Mouse (Mus musculus): Measurements from ENCODE around the gene A3galt2. TPM values are rescaled to one million over a fixed set of nuclear protein-coding genes. Genes with fewer than 3 reads are reported as not detected.

A3galt2 gene
- polyA plus RNA-seq, 1 experiment from 2014 or later: 0.14 TPM

GRCm38 (mm10) chr4:128741906-128742305 lies 13.3 kb upstream of the A3galt2 start:
- Histone ChIP-seq H3K4me2 (no peak overlapping the region), H3K9me3 (ENCODE audit: control insufficient read depth, low read length) (no peaks in the 10 kb centered on the region), H3K27ac (ENCODE audit: low read depth, low read length) (no peak overlapping the region), H3K36me3 (ENCODE audit: control insufficient read depth, insufficient read depth, low read length) (peaks cover 30% of the 10 kb centered on the region), H3K4me3 (ENCODE audit: low read depth, low read length) (no peak overlapping the region), H3K9ac (ENCODE audit: low read depth, low read length) (no peak overlapping the region), H3K4me1 (replicated peaks; ENCODE audit: control insufficient read depth, insufficient read depth, low read length) (peaks cover 6% of the 10 kb centered on the region), H3K27me3 (replicated peaks; ENCODE audit: control insufficient read depth, insufficient read depth, low read length) (no peaks in the 10 kb centered on the region)
- WGBS: 69% methylated on average over 5 of the region's 5 CpGs
- no peak for ATAC-seq (replicated peaks; ENCODE audit: low FRiP score)
- no peak for DNase-seq (ENCODE audit: low spot score)

DNA sequence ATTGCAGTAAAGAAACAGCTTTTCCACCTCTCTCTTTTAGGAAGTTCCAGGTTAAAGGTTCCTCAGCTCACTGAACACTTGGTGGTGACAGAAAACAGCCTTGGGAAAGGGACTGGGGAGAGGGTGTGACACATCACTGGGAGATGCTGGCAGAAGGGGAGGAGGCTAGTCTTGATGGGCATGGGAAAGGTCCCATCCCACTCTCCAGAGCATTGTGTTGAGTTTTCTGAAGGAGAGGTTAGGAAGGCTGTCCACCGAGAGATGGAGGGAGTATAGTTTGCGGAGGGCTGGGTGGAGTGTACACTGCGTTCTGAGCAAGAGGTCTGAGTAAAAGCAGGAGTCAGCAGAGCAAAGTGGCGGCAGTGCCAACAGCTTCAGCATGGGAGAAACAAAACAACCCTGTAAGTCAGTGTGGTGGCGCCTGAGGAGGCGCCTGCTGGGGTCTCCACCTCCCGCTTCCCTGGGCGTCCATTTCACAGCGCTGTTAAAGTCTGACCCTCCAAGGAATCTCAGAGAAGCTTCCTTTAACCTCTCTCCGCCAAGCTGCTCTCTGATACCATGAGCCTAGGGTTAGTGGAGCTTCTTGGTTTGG lies 12.7 kb upstream of the A3galt2 start:
- H3K4me3 ChIP-seq (ENCODE audit: low read depth, low read length): no peak overlapping the region
- no peak overlapping the region for H3K27ac ChIP-seq (ENCODE audit: low read depth, low read length)
- H3K27me3 ChIP-seq (replicated peaks; ENCODE audit: control insufficient read depth, insufficient read depth, low read length): no peaks in the 10 kb centered on the region
- WGBS: 75% methylated on average over 10 of the region's 10 CpGs
- ATAC-seq (replicated peaks; ENCODE audit: low FRiP score) (no peak), DNase-seq (ENCODE audit: low spot score) (no peak)
- H3K4me2 ChIP-seq: no peak overlapping the region
- no peaks in the 10 kb centered on the region for H3K9me3 ChIP-seq (ENCODE audit: control insufficient read depth, low read length)
- H3K4me1 ChIP-seq (replicated peaks; ENCODE audit: control insufficient read depth, insufficient read depth, low read length): peaks cover 3% of the 10 kb centered on the region
- H3K9ac ChIP-seq (ENCODE audit: low read depth, low read length): no peak overlapping the region
- peaks cover 36% of the 10 kb centered on the region for H3K36me3 ChIP-seq (ENCODE audit: control insufficient read depth, insufficient read depth, low read length)

DNA sequence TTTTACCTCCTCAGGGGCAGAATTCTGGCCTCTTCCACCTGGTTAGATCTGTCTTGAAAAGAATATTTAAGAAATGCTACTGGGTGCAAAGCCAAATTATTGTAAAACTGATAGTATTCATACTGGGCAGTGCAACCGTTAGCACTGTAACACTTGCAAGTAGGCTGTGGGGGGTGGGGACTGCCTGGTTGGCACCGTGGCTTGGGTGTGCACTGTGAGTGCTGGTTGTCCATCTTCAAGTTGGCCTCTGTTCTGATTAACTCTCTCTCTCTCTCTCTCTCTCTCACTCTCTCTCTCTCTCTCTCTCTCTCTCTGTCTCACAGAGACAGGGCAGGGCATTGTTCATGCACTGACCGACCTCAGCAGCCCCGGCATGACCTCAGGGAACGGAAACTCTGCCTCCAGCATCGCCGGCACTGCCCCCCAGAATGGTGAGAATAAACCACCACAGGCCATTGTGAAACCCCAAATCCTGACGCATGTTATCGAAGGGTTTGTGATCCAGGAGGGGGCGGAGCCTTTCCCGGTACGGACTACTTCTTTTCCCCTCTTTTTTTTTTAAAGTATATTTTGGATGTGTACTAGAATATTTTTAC lies 12.0 kb upstream of the A3galt2 start:
- no peaks in the 10 kb centered on the region for H3K4me1 ChIP-seq (replicated peaks; ENCODE audit: control insufficient read depth, insufficient read depth, low read length)
- no peaks in the 10 kb centered on the region for H3K9me3 ChIP-seq (ENCODE audit: control insufficient read depth, low read length)
- H3K27me3 ChIP-seq (replicated peaks; ENCODE audit: control insufficient read depth, insufficient read depth, low read length): no peaks in the 10 kb centered on the region
- no peak overlapping the region for H3K4me3 ChIP-seq (ENCODE audit: low read depth, low read length)
- DNase-seq (ENCODE audit: low spot score) (no peak), ATAC-seq (replicated peaks; ENCODE audit: low FRiP score) (no peak)
- WGBS: 82% methylated on average over 12 of the region's 12 CpGs
- no peak overlapping the region for H3K9ac ChIP-seq (ENCODE audit: low read depth, low read length)
- H3K27ac ChIP-seq (ENCODE audit: low read depth, low read length): no peak overlapping the region
- no peak overlapping the region for H3K4me2 ChIP-seq
- peaks cover 42% of the 10 kb centered on the region for H3K36me3 ChIP-seq (ENCODE audit: control insufficient read depth, insufficient read depth, low read length)

GRCm38 (mm10) chr4:128745160-128745559 lies 10.0 kb upstream of the A3galt2 start:
- DNase-seq (ENCODE audit: low spot score) (no peak), ATAC-seq (replicated peaks; ENCODE audit: low FRiP score) (no peak)
- Histone ChIP-seq H3K4me2 (no peak overlapping the region), H3K9ac (ENCODE audit: low read depth, low read length) (no peak overlapping the region), H3K27me3 (replicated peaks; ENCODE audit: control insufficient read depth, insufficient read depth, low read length) (no peaks in the 10 kb centered on the region), H3K4me1 (replicated peaks; ENCODE audit: control insufficient read depth, insufficient read depth, low read length) (no peaks in the 10 kb centered on the region), H3K36me3 (ENCODE audit: control insufficient read depth, insufficient read depth, low read length) (peaks cover 60% of the 10 kb centered on the region), H3K9me3 (ENCODE audit: control insufficient read depth, low read length) (no peaks in the 10 kb centered on the region), H3K27ac (ENCODE audit: low read depth, low read length) (no peak overlapping the region), H3K4me3 (ENCODE audit: low read depth, low read length) (no peak overlapping the region)
- WGBS: 84% methylated on average over 8 of the region's 8 CpGs

DNA sequence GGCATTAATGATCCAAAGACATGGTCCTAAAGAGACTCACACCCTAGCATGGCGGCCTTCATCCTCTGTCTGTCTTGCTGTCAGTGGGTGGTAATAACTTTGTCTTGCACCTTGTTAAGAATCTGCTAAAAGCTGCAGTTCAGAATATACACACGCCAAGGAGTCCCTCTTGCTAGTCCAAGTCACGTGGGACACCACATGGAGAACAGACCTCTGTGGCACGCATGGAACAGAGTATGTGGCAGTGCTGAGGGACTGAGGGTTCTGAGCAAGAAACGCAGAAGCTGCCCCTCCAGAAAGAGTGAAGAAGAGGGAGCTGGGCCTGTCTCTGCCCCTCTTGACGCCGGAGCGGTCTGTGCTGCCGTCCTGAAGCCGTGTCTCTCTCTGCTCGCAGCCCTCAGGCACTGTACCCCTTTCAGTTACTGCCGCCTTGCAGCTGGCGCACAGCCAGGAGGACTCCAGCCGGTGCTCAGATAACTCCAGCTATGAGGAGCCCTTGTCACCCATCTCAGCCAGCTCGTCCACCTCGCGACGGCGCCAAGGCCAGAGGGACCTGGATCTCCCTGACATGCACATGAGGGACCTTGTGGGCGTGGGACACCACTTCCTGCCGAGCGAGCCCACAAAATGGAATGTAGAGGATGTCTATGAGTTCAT lies 7.4 kb upstream of the A3galt2 start:
- Histone ChIP-seq H3K27me3 (replicated peaks; ENCODE audit: control insufficient read depth, insufficient read depth, low read length) (no peaks in the 10 kb centered on the region), H3K9me3 (ENCODE audit: control insufficient read depth, low read length) (no peaks in the 10 kb centered on the region), H3K4me3 (ENCODE audit: low read depth, low read length) (no peak overlapping the region), H3K4me2 (no peak overlapping the region), H3K4me1 (replicated peaks; ENCODE audit: control insufficient read depth, insufficient read depth, low read length) (no peaks in the 10 kb centered on the region), H3K36me3 (ENCODE audit: control insufficient read depth, insufficient read depth, low read length) (peaks cover 72% of the 10 kb centered on the region), H3K9ac (ENCODE audit: low read depth, low read length) (no peak overlapping the region), H3K27ac (ENCODE audit: low read depth, low read length) (no peak overlapping the region)
- DNase-seq (ENCODE audit: low spot score) (no peak), ATAC-seq (replicated peaks; ENCODE audit: low FRiP score) (no peak)
- 91% methylated on average over 22 of the region's 22 CpGs for WGBS

GRCm38 (mm10) chr4:128748309-128748708 lies 6.9 kb upstream of the A3galt2 start:
- H3K36me3 ChIP-seq (ENCODE audit: control insufficient read depth, insufficient read depth, low read length): peaks cover 75% of the 10 kb centered on the region
- H3K27ac ChIP-seq (ENCODE audit: low read depth, low read length): no peak overlapping the region

DNA sequence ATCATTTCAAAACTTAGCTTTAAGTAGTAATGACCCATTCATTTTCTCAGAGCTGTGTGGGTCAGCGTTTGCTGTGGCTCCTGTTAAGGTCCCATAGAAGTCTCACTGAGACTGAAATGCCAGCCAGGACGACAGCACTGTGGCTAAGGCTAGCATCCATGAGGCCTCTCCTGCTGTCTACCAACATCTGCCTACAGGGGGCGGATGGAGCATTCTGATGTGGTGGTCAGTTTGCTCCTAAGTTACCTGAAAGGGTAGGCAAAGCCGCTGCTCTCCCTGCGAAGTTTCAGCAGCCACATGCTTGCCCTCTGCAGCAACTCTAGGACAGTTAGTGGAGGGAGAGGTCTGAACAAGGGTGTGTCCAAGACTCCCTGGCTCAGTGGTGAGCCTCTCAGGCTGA lies 4.2 kb upstream of the A3galt2 start:
- no peaks in the 10 kb centered on the region for H3K27me3 ChIP-seq (replicated peaks; ENCODE audit: control insufficient read depth, insufficient read depth, low read length)
- H3K4me2 ChIP-seq: no peak overlapping the region
- 63% methylated on average over 5 of the region's 5 CpGs for WGBS
- H3K4me3 ChIP-seq (ENCODE audit: low read depth, low read length): no peak overlapping the region
- no peak for DNase-seq (ENCODE audit: low spot score)
- no peaks in the 10 kb centered on the region; the same call in 1 of the 2 replicates for H3K4me1 ChIP-seq (replicated peaks; ENCODE audit: control insufficient read depth, insufficient read depth, low read length)
- no peak for ATAC-seq (replicated peaks; ENCODE audit: low FRiP score)
- no peaks in the 10 kb centered on the region for H3K9me3 ChIP-seq (ENCODE audit: control insufficient read depth, low read length)
- H3K9ac ChIP-seq (ENCODE audit: low read depth, low read length): no peak overlapping the region
- no peak overlapping the region for H3K27ac ChIP-seq (ENCODE audit: low read depth, low read length)
- H3K36me3 ChIP-seq (ENCODE audit: control insufficient read depth, insufficient read depth, low read length): peaks cover 58% of the 10 kb centered on the region

More at GRCm38 (mm10) chr4:128748309-128748708, 6.9 kb upstream of the A3galt2 start:
- H3K4me2 ChIP-seq: no peak overlapping the region
- H3K9me3 ChIP-seq (ENCODE audit: control insufficient read depth, low read length): no peaks in the 10 kb centered on the region
- no peaks in the 10 kb centered on the region for H3K4me1 ChIP-seq (replicated peaks; ENCODE audit: control insufficient read depth, insufficient read depth, low read length)
- DNase-seq (ENCODE audit: low spot score): no peak
- H3K4me3 ChIP-seq (ENCODE audit: low read depth, low read length): no peak overlapping the region
- no peak for ATAC-seq (replicated peaks; ENCODE audit: low FRiP score)
- no peaks in the 10 kb centered on the region for H3K27me3 ChIP-seq (replicated peaks; ENCODE audit: control insufficient read depth, insufficient read depth, low read length)
- H3K9ac ChIP-seq (ENCODE audit: low read depth, low read length): no peak overlapping the region
- 93% methylated on average over 7 of the region's 7 CpGs for WGBS

DNA sequence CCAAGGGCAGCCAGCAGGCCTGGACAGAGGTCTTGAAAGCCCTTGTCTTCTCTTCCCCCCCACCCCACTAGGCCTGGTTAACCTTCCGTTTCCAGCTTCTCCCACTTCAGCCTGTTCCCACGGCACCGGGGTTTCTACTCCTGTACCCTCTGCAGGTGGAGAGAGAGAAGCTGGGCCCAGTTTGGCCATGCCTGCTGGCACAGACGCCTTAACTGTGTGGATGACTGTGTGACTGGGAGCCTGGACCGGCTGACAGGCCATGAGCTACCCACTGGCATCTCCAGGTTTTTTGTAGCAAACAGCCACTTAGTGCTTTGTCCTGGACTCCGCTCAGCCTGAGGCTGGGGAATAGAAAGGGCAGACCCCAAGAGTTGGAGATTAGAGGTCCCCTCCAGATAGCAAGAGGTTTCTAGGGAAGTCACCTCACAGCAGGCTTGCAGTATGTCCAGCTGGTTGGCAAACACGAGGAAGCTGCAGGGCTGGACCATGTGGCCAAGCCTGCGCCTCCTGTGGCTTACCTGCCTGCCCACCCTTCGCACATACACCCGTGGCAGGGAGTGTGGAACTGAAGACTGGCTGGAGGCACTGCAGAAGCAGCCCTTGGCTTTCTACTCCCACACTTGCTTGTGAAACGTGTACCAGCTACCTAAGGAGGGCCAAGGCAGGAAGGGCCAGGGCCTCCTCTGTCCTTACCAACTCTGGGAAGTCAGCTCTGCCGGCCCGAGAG lies 3.0 kb upstream of the A3galt2 start:
- ATAC-seq (replicated peaks; ENCODE audit: low FRiP score) (no peak), DNase-seq (ENCODE audit: low spot score) (no peak)
- H3K9me3 ChIP-seq (ENCODE audit: control insufficient read depth, low read length): no peaks in the 10 kb centered on the region
- no peaks in the 10 kb centered on the region; the same call in 1 of the 2 replicates for H3K4me1 ChIP-seq (replicated peaks; ENCODE audit: control insufficient read depth, insufficient read depth, low read length)
- no peak overlapping the region for H3K9ac ChIP-seq (ENCODE audit: low read depth, low read length)
- no peak overlapping the region for H3K27ac ChIP-seq (ENCODE audit: low read depth, low read length)
- H3K4me2 ChIP-seq: no peak overlapping the region
- H3K27me3 ChIP-seq (replicated peaks; ENCODE audit: control insufficient read depth, insufficient read depth, low read length): no peaks in the 10 kb centered on the region
- H3K4me3 ChIP-seq (ENCODE audit: low read depth, low read length): no peak overlapping the region
- 88% methylated on average over 13 of the region's 13 CpGs for WGBS
- peaks cover 47% of the 10 kb centered on the region for H3K36me3 ChIP-seq (ENCODE audit: control insufficient read depth, insufficient read depth, low read length)

All from liver, embryonic 11.5 days (tissue).